Mouse (Mus musculus) heart, embryonic 16.5 days (tissue): ENCODE results near the gene Sycn. TPM values are rescaled to one million over a fixed set of nuclear protein-coding genes. Genes with fewer than 3 reads are reported as not detected.
"Not testable (repeated sequence)": the region's sequence is repeated elsewhere in the genome, so short reads cannot be mapped to it uniquely, and the experiment has no call there.

Experiments used
- ATAC-seq: fragments of 200-750 bp; cut with Nextera tagmentation; replicated peaks from 2 replicates; pipeline ENCODE4 v1.8.0; 2017; ENCODE audit warnings: moderate number of reproducible peaks; ENCODE audit not compliant: insufficient read depth, low FRiP score; ENCODE audit errors: extremely low read depth
- H3K27ac ChIP-seq: fragments of 300-500 bp; sonication (generic); 2 replicates; pipeline ENCODE4 v1.5.1; 2014; ENCODE audit warnings: mild to moderate bottlenecking, low read length, control low read depth, moderate library complexity
- H3K27me3 ChIP-seq: fragments of 300-500 bp; sonication (generic); 2 replicates; pipeline ENCODE4 v1.6.1; 2014; ENCODE audit warnings: low read length, mixed read lengths; ENCODE audit not compliant: control insufficient read depth, insufficient read depth
- H3K36me3 ChIP-seq: fragments of 300-500 bp; sonication (generic); 2 replicates; pipeline ENCODE4 v1.6.1; 2014; ENCODE audit not compliant: control insufficient read depth, insufficient read depth
- H3K4me1 ChIP-seq: fragments of 300-500 bp; sonication (generic); 2 replicates; pipeline ENCODE4 v1.6.1; 2014; ENCODE audit warnings: low read length, mixed read lengths; ENCODE audit not compliant: control insufficient read depth, insufficient read depth
- H3K4me2 ChIP-seq: fragments of 300-500 bp; sonication (generic); 2 replicates; pipeline ENCODE4 v1.6.1; 2014; ENCODE audit warnings: low read depth, mild to moderate bottlenecking, control low read depth, low read length
- H3K4me3 ChIP-seq: fragments of 300-500 bp; sonication (generic); 2 replicates; pipeline ENCODE4 v1.5.1; 2014; ENCODE audit warnings: mild to moderate bottlenecking, control low read depth, low read length
- H3K9ac ChIP-seq: fragments of 300-500 bp; sonication (generic); 2 replicates; pipeline ENCODE4 v1.6.1; 2014; ENCODE audit warnings: low read length, control low read depth
- H3K9me3 ChIP-seq: fragments of 300-500 bp; sonication (generic); replicated peaks from 2 replicates; pipeline ENCODE4 v1.6.1; 2016; ENCODE audit warnings: low read length; ENCODE audit not compliant: control insufficient read depth
- WGBS: fragments of 180-500 bp; shearing (Covaris S2); extraction: QIAGEN DNeasy Blood & Tissue Kit; methylation state at CpG from one replicate; pipeline ENCODE4 v1.1.7; 2014; 5-methylcytosine and 5-hydroxymethylcytosine counted together
- polyA plus RNA-seq: library from polyadenylated mRNA; unstranded; fragments of >200 nt; fragmentation: Nextera tagmentation; extraction: Ambion mirVana; gene quantifications from 2 replicates; pipeline ENCODE4 v1.2.1, GENCODE M21; 2015

Gene Sycn
- polyA plus RNA-seq, 1 experiment from 2014 or later, result not detected

- WGBS, result 6% methylated on average over 19 of the region's 19 CpGs
- ATAC-seq, result peak; percentile 57
- no peaks in the 10 kb centered on the region for H3K36me3 ChIP-seq
- H3K9me3 ChIP-seq, result no peaks in the 10 kb centered on the region
- H3K4me3 ChIP-seq, result no peak overlapping the region
- no peak overlapping the region for H3K9ac ChIP-seq
- H3K27ac ChIP-seq, result no peak overlapping the region
- no peaks in the 10 kb centered on the region for H3K27me3 ChIP-seq
- H3K4me2 ChIP-seq, result 0 out of 2 replicates have a peak overlapping the region, but pooled peaks have one; percentile 12
- peaks cover 3% of the 10 kb centered on the region; the same call in 1 of the 2 replicates for H3K4me1 ChIP-seq
These were observed 12.6 kb upstream of the Sycn start for GRCm38 (mm10) chr7:28527922-28528719.

- WGBS, result 78% methylated on average over 8 of the region's 8 CpGs
- Histone ChIP-seq H3K9ac (no peak overlapping the region), H3K9me3 (no peaks in the 10 kb centered on the region), H3K27me3 (no peaks in the 10 kb centered on the region), H3K4me3 (no peak overlapping the region), H3K27ac (no peak overlapping the region), H3K4me2 (no peak overlapping the region), H3K36me3 (no peaks in the 10 kb centered on the region), H3K4me1 (peaks cover 5% of the 10 kb centered on the region; the same call in 1 of the 2 replicates)
- ATAC-seq, result no peak
These were observed 8.7 kb upstream of the Sycn start for GRCm38 (mm10) chr7:28532005-28532404.

- not testable (repeated sequence) for H3K27ac ChIP-seq, H3K9ac ChIP-seq, ATAC-seq, H3K4me2 ChIP-seq, H3K27me3 ChIP-seq, H3K4me3 ChIP-seq, H3K9me3 ChIP-seq, H3K4me1 ChIP-seq, H3K36me3 ChIP-seq
- whole genome bisulfite sequencing, result 90% methylated on average over 6 of the region's 6 CpGs
These were observed 1.8 kb upstream of the Sycn start for GRCm38 (mm10) chr7:28538886-28539285.

DNA sequence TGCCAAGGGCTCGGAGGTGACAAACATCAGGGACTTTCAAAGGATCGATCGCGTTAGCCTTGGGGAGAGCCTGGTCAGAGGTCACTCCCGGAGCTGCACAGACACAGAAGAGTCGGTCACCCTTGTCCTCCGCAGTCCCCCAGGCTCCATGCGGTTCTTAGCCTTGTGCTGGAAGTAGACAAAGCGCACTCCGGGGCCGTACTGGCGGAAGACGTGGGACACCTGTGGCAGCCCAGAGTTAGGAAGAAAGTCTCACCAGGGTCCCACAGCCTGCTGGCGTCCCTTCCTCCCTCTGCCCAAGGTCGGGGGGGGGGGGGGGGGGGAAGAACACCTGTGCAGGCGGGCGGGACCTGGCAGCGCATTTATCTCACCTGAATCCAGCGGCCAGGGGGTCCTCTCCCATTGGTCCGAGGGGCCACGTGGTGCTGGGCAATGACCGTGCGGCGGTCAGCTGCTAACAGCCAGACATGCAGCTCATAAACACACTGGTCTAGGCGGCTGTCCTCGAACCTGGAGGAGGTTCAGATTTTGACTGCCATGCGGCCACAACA lies 3.4 kb downstream of the Sycn start:
- H3K27ac ChIP-seq, result no peak overlapping the region
- H3K4me1 ChIP-seq, result 0 out of 2 replicates have a peak, but pooled peaks cover 3% of the 10 kb centered on the region
- no peaks in the 10 kb centered on the region for H3K36me3 ChIP-seq
- H3K9ac ChIP-seq, result no peak overlapping the region
- no peaks in the 10 kb centered on the region for H3K9me3 ChIP-seq
- peak overlapping the region; percentile 51 for H3K4me2 ChIP-seq
- peaks cover 41% of the 10 kb centered on the region for H3K27me3 ChIP-seq
- no peak for ATAC-seq
- 6% methylated on average over 24 of the region's 27 CpGs for WGBS
- H3K4me3 ChIP-seq, result peak overlapping the region; percentile 17; the same call in 1 of the 2 replicates

- Histone ChIP-seq H3K4me1 (0 out of 2 replicates have a peak, but pooled peaks cover 3% of the 10 kb centered on the region), H3K9me3 (no peaks in the 10 kb centered on the region), H3K4me3 (no peak overlapping the region), H3K4me2 (no peak overlapping the region), H3K36me3 (no peaks in the 10 kb centered on the region), H3K9ac (no peak overlapping the region), H3K27ac (no peak overlapping the region), H3K27me3 (peaks cover 41% of the 10 kb centered on the region)
- ATAC-seq, result no peak
- WGBS, result 29% methylated on average over 14 of the region's 14 CpGs
These were observed 4.6 kb downstream of the Sycn start for GRCm38 (mm10) chr7:28545048-28545890.

- WGBS, result 49% methylated on average over 7 of the region's 7 CpGs
- no peak for ATAC-seq
- no peak overlapping the region for H3K4me3 ChIP-seq
- 0 out of 2 replicates have a peak, but pooled peaks cover 3% of the 10 kb centered on the region for H3K4me1 ChIP-seq
- no peaks in the 10 kb centered on the region for H3K36me3 ChIP-seq
- no peak overlapping the region for H3K4me2 ChIP-seq
- no peak overlapping the region for H3K9ac ChIP-seq
- H3K27ac ChIP-seq, result no peak overlapping the region
- H3K27me3 ChIP-seq, result peaks cover 41% of the 10 kb centered on the region
- no peaks in the 10 kb centered on the region for H3K9me3 ChIP-seq
These were observed 5.2 kb downstream of the Sycn start for GRCm38 (mm10) chr7:28545891-28546210.

DNA sequence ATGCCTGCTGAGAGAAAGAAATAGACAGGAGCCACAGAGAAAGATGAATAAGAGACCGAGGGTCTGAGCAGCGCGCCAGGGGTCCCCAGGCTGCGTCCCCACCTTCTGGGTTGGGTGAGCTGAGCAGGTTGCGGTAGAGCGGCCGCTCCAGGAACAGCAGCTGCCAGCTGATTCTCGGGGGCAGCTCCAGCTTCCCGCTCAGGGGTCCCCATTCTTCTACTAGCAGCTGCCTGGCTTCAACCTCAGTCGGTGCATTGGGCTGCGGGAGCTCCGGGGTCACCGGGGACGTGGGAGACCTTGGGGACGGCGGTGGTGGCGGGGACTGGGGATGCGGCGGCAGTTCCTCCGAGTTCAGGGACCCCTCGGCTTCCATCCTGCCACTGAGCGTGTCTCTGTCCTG lies 6.0 kb downstream of the Sycn start:
- Histone ChIP-seq H3K4me2 (peak overlapping the region; percentile 54), H3K27me3 (peaks cover 41% of the 10 kb centered on the region)

DNA sequence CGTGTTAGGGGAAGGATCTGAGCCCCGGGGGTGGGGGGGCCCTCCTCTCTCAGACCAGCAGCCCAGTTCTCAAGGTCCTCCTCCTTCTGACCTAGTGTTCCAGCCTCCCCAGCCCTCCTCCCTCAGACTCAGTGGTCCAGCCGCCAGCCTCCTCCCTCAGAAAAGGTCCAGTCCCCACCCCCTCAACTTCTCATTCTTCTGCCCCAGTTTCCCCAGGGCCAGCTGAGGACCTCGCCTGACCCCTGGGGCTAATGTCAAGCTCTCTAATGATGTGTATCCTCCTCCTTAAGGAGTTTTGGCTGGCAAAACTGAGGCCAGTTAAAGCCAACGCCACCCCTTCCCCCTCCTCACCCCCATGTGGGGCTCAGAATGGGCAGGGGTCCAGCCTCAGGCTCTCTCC lies 6.5 kb downstream of the Sycn start, which contains the start of gene Nccrp1:
Nccrp1 (minus strand) TSS at position 101 of the 400 bp plus-strand sequence.
- Histone ChIP-seq H3K9ac (no peak within 1 kb of the TSS), H3K27me3 (peaks cover 41% of the 10 kb centered on the region), H3K4me1 (0 out of 2 replicates have a peak, but pooled peaks cover 3% of the 10 kb centered on the region)

More for the DNA sequence above, 6.0 kb downstream of the Sycn start:
- Histone ChIP-seq H3K36me3 (no peaks in the 10 kb centered on the region), H3K27ac (no peak overlapping the region), H3K9me3 (no peaks in the 10 kb centered on the region), H3K4me1 (0 out of 2 replicates have a peak, but pooled peaks cover 3% of the 10 kb centered on the region), H3K4me3 (peak overlapping the region; percentile 18; the same call in 1 of the 2 replicates), H3K9ac (no peak overlapping the region)
- 2% methylated on average over 22 of the region's 22 CpGs for WGBS
- no peak for ATAC-seq

More for the DNA sequence above, 6.5 kb downstream of the Sycn start, which contains the start of gene Nccrp1:
- Histone ChIP-seq H3K27ac (no peak within 1 kb of the TSS), H3K36me3 (no peaks in the 10 kb centered on the region), H3K9me3 (no peaks in the 10 kb centered on the region), H3K4me2 (peak within 1 kb of the TSS; percentile 54), H3K4me3 (peak within 1 kb of the TSS; percentile 18; the same call in 1 of the 2 replicates)
- no peak for ATAC-seq
- WGBS, result 3% methylated on average over 5 of the region's 5 CpGs
